Mouse (Mus musculus): ENCODE data around the gene Itgb3bp. TPM values are rescaled to one million over a fixed set of nuclear protein-coding genes. Genes with fewer than 3 reads are reported as not detected.

Gene Itgb3bp
- polyA plus RNA-seq, 1 experiment from 2014 or later = 11.9 TPM

GRCm38 (mm10) chr4:99953904-99954303 lies 24.3 kb upstream of the Itgb3bp start:
- ATAC-seq (peak; percentile 57), DNase-seq (ENCODE audit: low spot score) (no peak)
- no peak for TF ChIP-seq EP300 (IDR thresholded peaks at IDR 0.05)
- TF ChIP-seq CTCF (IDR thresholded peaks at IDR 0.05) = no peak
- H3K4me3 ChIP-seq (ENCODE audit: low read depth, low read length) = no peak overlapping the region
- H3K27ac ChIP-seq (ENCODE audit: low read length) = no peak overlapping the region
- H3K4me1 ChIP-seq (ENCODE audit: insufficient read depth, low read depth, low read length) = no peaks in the 10 kb centered on the region
- no peak overlapping the region for H3K9ac ChIP-seq (replicated peaks; ENCODE audit: low read depth)
- H3K27me3 ChIP-seq (replicated peaks; ENCODE audit: insufficient read depth, low read length) = no peaks in the 10 kb centered on the region
- H3K36me3 ChIP-seq (ENCODE audit: insufficient read depth, low read length) = no peaks in the 10 kb centered on the region
- H3K9me3 ChIP-seq (ENCODE audit: low read length) = no peaks in the 10 kb centered on the region
- no peak overlapping the region for H3K4me2 ChIP-seq (replicated peaks; ENCODE audit: low read depth, low read length)
- 67% methylated on average over 2 of the region's 2 CpGs for WGBS

- ATAC-seq = no peak
These were observed 18.3 kb upstream of the Itgb3bp start for GRCm38 (mm10) chr4:99947896-99948295.

GRCm38 (mm10) chr4:99947192-99947591 lies 17.6 kb upstream of the Itgb3bp start:
- 57% methylated on average over 1 of the region's 1 CpGs for WGBS
- no peak for TF ChIP-seq EP300 (IDR thresholded peaks at IDR 0.05)
- peak; percentile 76 for TF ChIP-seq CTCF (IDR thresholded peaks at IDR 0.05)
- DNase-seq (ENCODE audit: low spot score) (peak; percentile 76), ATAC-seq (peak; percentile 44)
- Histone ChIP-seq H3K36me3 (ENCODE audit: insufficient read depth, low read length) (no peaks in the 10 kb centered on the region), H3K4me2 (replicated peaks; ENCODE audit: low read depth, low read length) (no peak overlapping the region), H3K27me3 (replicated peaks; ENCODE audit: insufficient read depth, low read length) (no peaks in the 10 kb centered on the region), H3K4me1 (ENCODE audit: insufficient read depth, low read depth, low read length) (no peaks in the 10 kb centered on the region), H3K9me3 (ENCODE audit: low read length) (no peaks in the 10 kb centered on the region), H3K27ac (ENCODE audit: low read length) (no peak overlapping the region), H3K4me3 (ENCODE audit: low read depth, low read length) (no peak overlapping the region), H3K9ac (replicated peaks; ENCODE audit: low read depth) (no peak overlapping the region)

More at GRCm38 (mm10) chr4:99947896-99948295, 18.3 kb upstream of the Itgb3bp start:
- TF ChIP-seq CTCF (IDR thresholded peaks at IDR 0.05) (no peak), EP300 (IDR thresholded peaks at IDR 0.05) (no peak)
- no peak overlapping the region for H3K4me3 ChIP-seq (ENCODE audit: low read depth, low read length)
- H3K36me3 ChIP-seq (ENCODE audit: insufficient read depth, low read length) = no peaks in the 10 kb centered on the region
- no peak overlapping the region for H3K4me2 ChIP-seq (replicated peaks; ENCODE audit: low read depth, low read length)
- no peak overlapping the region for H3K9ac ChIP-seq (replicated peaks; ENCODE audit: low read depth)
- H3K27ac ChIP-seq (ENCODE audit: low read length) = no peak overlapping the region
- no peak for DNase-seq (ENCODE audit: low spot score)
- H3K27me3 ChIP-seq (replicated peaks; ENCODE audit: insufficient read depth, low read length) = no peaks in the 10 kb centered on the region
- WGBS = 100% methylated on average over 1 of the region's 1 CpGs
- no peaks in the 10 kb centered on the region for H3K4me1 ChIP-seq (ENCODE audit: insufficient read depth, low read depth, low read length)
- no peaks in the 10 kb centered on the region for H3K9me3 ChIP-seq (ENCODE audit: low read length)

- Histone ChIP-seq H3K4me3 (ENCODE audit: low read depth, low read length) (no peak overlapping the region), H3K36me3 (ENCODE audit: insufficient read depth, low read length) (no peaks in the 10 kb centered on the region), H3K4me2 (replicated peaks; ENCODE audit: low read depth, low read length) (no peak overlapping the region), H3K9me3 (ENCODE audit: low read length) (no peaks in the 10 kb centered on the region), H3K9ac (replicated peaks; ENCODE audit: low read depth) (no peak overlapping the region), H3K27ac (ENCODE audit: low read length) (0 out of 2 replicates have a peak overlapping the region, but pooled peaks have one; percentile 32), H3K27me3 (replicated peaks; ENCODE audit: insufficient read depth, low read length) (no peaks in the 10 kb centered on the region), H3K4me1 (ENCODE audit: insufficient read depth, low read depth, low read length) (no peaks in the 10 kb centered on the region)
- no peak for DNase-seq (ENCODE audit: low spot score)
- ATAC-seq = no peak
- WGBS = 81% methylated on average over 2 of the region's 2 CpGs
- no peak for TF ChIP-seq CTCF (IDR thresholded peaks at IDR 0.05)
- TF ChIP-seq EP300 (IDR thresholded peaks at IDR 0.05) = no peak
These were observed 16.9 kb upstream of the Itgb3bp start for GRCm38 (mm10) chr4:99946516-99946915.

- Histone ChIP-seq H3K36me3 (ENCODE audit: insufficient read depth, low read length) (no peaks in the 10 kb centered on the region), H3K4me1 (ENCODE audit: insufficient read depth, low read depth, low read length) (peaks cover 4% of the 10 kb centered on the region; the same call in 1 of the 2 replicates), H3K9ac (replicated peaks; ENCODE audit: low read depth) (no peak overlapping the region), H3K27me3 (replicated peaks; ENCODE audit: insufficient read depth, low read length) (no peaks in the 10 kb centered on the region), H3K4me2 (replicated peaks; ENCODE audit: low read depth, low read length) (no peak overlapping the region), H3K4me3 (ENCODE audit: low read depth, low read length) (no peak overlapping the region), H3K9me3 (ENCODE audit: low read length) (no peaks in the 10 kb centered on the region), H3K27ac (ENCODE audit: low read length) (no peak overlapping the region)
- DNase-seq (ENCODE audit: low spot score) (peak; percentile 35), ATAC-seq (no peak)
- 75% methylated on average over 7 of the region's 7 CpGs for WGBS
- peak; percentile 42; the same call in 1 of the 2 replicates for TF ChIP-seq EP300 (IDR thresholded peaks at IDR 0.05)
- TF ChIP-seq CTCF (IDR thresholded peaks at IDR 0.05) = no peak
These were observed 15.4 kb upstream of the Itgb3bp start for GRCm38 (mm10) chr4:99945011-99945410.

- Histone ChIP-seq H3K4me1 (ENCODE audit: insufficient read depth, low read depth, low read length) (peaks cover 4% of the 10 kb centered on the region; the same call in 1 of the 2 replicates), H3K4me3 (ENCODE audit: low read depth, low read length) (no peak overlapping the region), H3K9ac (replicated peaks; ENCODE audit: low read depth) (no peak overlapping the region), H3K27me3 (replicated peaks; ENCODE audit: insufficient read depth, low read length) (no peaks in the 10 kb centered on the region), H3K9me3 (ENCODE audit: low read length) (no peaks in the 10 kb centered on the region), H3K36me3 (ENCODE audit: insufficient read depth, low read length) (no peaks in the 10 kb centered on the region), H3K4me2 (replicated peaks; ENCODE audit: low read depth, low read length) (no peak overlapping the region), H3K27ac (ENCODE audit: low read length) (no peak overlapping the region)
- DNase-seq (ENCODE audit: low spot score) (no peak), ATAC-seq (no peak)
- TF ChIP-seq EP300 (IDR thresholded peaks at IDR 0.05) = no peak
- no peak for TF ChIP-seq CTCF (IDR thresholded peaks at IDR 0.05)
- WGBS = 59% methylated on average over 2 of the region's 2 CpGs
These were observed 15.0 kb upstream of the Itgb3bp start for GRCm38 (mm10) chr4:99944606-99945005.

Data from lung, postnatal 0 days (tissue).